Mouse (Mus musculus) testis, adult 2 months (tissue): ENCODE measurements around the gene Kcnk5.

ENCODE experiments used
- CTCF ChIP-seq: fragments of 200-500 bp; IDR thresholded peaks from 2 replicates; pipeline ENCODE4 v1.5.1; 2012; ENCODE audit warnings: low read depth, mild to moderate bottlenecking, inconsistent platforms, low read length, moderate library complexity; ENCODE audit not compliant: control insufficient read depth, insufficient read depth, insufficient replicate concordance
- POLR2A ChIP-seq: fragments of 200-500 bp; IDR thresholded peaks from 2 replicates; pipeline ENCODE4 v1.6.1; 2012; ENCODE audit warnings: low read depth, mild to moderate bottlenecking, inconsistent platforms, low read length, moderate library complexity; ENCODE audit not compliant: control insufficient read depth

- TF ChIP-seq CTCF (no peak), POLR2A (no peak)
These were observed 69.4 kb downstream of the Kcnk5 start for GRCm38 (mm10) chr14:20112218-20112617.
